Mouse (Mus musculus) cerebellum, postnatal 10 days (tissue): ENCODE measurements around the gene Saa3.
"Not testable (repeated sequence)": the region's sequence is repeated elsewhere in the genome, so short reads cannot be mapped to it uniquely, and the experiment has no call there.

Experiments
- DNase-seq, 2 experiments: peaks; one replicate each; pipeline ENCODE4 v3.0.0; 2021; ENCODE audit warnings: mixed read lengths in 2 of 2

Saa3 gene

DNA sequence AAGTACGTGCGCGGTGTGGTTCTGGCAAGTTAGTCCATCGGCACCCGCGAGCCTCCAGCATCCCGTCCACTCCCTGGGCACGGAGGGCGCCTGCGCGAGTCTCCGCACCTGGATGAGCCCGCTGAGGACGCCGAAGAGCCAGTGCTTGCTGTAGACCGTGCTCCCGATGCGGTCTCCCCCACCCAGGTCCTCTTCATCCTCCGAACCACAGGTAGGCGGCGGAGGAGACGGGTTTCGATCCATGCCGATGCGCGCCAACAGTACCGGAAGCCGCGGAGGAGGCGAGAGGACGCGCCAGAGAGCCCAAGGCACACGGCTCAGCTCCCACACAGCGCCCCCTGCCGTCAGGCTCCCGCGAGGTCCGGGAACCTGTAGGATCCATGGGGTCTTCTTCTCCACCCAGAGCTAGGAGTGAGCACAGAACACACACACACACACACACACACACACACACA, 5.1 kb downstream of the Saa3 start, which contains the start of gene Saal1:
Saal1 (minus strand) TSS at position 291 of the 455 bp plus-strand sequence.
- DNase-seq, result peak; percentile 97 to 98

DNA sequence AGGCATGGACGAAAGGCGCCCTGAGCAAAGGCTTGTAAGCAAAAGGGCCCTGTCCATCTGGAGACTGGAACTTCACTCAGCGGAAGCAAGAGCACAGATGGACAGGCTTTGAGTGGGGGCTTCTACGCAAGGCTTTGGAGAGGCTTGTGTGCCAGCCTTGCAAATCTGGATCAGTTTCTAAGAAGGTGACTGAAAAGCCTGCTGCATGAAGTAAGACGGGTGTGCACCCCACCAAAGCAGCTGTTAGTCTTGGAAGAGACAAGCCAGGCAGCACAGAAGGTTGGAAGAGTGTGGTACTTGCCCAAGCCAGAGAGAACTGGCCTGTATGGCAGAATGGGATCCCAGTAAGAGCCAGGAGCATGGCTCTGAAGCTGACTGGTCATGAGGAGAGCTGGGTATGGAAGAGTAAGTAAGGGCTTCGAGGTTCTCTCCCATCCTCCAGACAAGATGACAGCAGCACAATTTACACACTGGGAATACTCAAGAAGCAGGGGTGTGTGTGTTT, 14.9 kb downstream of the Saa3 start:
- peak; percentile 75 to 82 for DNase-seq

DNA sequence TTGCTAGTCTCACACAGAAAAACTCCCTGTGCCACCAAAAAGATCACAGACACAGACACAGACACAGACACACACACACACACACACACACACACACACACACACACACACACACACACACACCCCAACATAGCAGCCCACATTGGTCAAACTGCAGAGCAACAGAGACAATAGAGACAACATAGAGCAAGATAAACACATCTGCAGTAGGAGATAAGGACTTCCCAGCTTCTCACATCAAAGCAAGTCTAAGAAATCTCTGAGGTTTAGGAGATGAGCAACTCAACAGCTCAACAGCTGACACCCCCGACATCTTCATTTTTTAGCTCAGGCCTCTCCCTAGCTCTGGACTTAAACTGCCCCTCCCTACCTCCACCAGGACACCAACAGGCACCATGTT, 18.7 kb downstream of the Saa3 start:
- no peak for DNase-seq

DNA sequence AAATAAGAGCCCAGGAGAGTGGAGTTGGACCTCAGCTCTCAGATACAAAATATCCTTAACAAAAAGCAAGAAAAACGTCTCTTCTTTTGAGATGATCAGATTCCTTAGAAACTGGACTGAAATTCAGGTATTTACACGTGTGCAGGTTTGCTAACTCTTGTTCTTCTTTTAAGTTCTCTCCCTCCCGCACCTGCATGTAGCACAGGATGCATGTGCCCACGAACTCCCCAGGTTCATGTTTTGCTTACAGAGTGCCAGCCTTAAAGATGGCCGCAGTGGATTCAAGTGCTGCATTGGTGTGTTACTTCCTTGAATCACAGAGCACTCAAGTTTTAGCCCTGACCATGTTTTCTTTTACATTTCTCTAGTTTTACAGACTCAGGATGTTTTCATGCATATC, 28.7 kb downstream of the Saa3 start:
- DNase-seq, result no peak

DNA sequence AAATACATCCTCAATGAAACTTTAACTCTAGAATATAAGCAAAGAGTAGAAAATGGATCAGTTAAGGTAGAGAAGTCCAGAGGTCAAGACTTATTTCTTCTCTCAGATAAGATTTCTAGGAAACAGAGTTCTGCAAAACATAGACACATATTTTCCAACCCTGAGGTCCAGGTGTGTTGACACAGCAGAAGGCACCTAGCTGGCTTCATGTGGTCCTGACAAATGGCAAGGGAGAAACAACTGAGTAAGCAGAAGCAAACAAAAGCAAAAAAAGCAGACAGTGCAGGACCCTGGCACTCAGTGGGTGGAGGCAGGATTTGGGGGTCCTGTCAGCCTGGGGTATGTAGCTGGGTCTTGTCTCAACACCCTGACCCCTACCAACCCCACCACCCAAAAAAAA, 34.8 kb downstream of the Saa3 start:
- DNase-seq, result no peak

DNA sequence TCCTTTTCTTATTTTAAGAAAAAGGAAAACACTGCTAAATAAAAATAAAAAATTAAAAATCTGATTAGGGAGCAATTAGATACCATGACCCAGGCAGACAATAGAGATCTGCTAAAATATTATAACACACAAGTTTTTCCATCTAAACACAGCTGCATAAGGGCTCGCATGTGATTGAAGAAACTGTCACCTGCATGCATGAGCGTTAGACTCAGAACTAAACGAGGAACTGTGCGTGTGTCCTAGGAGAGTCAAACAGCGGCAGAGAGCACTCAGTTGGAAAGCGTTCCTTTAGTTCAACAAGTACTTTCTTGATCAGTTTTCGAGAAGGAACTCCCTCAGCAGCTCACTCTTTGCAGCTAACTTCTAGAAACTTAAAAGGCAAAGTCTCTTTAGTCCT, 36.5 kb downstream of the Saa3 start:
- DNase-seq, result not testable (repeated sequence)

DNA sequence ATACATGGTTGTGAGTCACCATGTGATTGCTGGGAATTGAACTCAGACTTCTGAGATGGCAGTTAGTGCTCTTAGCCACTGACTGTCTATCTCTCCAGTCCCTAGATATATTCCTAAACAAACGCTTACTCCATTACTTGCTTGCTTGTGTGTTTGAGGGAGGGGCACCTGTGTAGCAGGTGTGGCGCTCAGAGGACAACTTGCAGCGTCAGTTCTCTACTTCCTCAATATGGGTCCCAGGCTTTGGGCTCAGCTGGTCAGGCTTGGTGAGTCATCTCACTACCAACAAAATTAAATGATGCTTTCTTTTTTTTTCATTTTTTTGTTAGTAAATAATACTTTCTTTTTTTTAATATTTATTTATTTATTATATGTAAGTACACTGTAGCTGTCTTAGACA, 37.1 kb downstream of the Saa3 start:
- no peak for DNase-seq

DNA sequence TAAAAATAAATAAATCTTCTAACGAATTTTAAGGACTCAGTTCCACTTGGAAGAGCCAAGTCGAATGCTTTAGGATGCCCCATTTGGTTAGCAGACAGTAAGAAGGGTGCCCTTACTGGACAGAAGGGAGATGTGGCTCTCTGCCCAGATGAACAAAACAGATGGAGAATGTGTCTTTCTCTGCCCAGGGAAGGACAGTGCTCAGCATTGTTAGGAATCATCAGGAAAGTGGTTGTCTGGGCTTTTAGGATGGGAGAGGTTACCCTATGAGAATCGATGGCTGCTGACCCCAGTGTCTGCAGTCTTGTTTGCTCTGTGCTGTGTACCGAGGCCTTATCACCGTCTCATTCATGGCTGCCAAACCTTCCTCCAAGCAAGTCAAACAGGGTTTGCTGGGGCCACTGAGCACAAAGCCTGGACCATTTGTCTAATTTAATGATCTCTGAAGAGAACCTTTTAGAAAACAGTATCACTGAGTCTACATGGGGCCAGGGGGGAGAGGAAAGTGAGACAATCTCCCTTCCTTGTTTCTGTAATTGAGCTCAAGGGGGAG, 38.6 kb downstream of the Saa3 start:
- DNase-seq, result peak; percentile 79 to 81

DNA sequence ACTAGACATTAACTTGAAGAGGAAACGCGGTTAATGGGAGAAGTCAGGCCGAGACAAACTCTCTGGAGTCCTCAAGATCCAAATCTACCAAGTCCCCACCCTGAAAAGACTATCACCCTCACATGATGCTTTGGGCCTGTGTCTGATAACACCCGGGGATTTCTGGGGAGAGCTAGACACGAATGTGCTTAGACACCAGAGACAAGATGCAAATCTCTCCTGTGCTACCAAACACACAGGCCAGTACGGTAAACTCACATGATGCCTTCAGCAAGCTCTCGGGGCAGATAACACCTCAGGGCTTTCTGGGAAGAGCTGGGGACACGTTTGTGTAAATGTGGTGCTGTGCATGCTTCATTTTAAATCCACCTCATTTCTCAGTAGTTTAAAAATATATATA, 39.6 kb downstream of the Saa3 start:
- DNase-seq, result no peak

DNA sequence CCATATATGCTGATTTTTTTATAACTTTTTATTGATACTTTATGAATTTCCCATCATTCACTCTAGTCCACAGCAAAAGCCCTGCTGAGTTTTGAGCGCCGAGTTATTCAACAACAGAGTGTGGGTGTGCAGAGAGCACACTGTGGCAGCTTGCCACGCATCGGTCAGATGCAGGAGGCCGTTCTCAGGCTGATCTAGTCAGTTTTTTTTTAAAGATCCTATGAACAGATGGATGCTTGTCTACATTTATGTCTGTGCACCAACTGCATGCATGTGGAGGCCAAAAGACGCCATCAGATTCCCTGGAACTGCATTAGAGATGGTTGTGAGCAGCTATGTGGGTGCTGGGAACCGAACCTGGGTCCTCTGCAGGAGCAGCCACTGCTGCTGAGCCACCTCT, 40.4 kb downstream of the Saa3 start:
- DNase-seq, result no peak

DNA sequence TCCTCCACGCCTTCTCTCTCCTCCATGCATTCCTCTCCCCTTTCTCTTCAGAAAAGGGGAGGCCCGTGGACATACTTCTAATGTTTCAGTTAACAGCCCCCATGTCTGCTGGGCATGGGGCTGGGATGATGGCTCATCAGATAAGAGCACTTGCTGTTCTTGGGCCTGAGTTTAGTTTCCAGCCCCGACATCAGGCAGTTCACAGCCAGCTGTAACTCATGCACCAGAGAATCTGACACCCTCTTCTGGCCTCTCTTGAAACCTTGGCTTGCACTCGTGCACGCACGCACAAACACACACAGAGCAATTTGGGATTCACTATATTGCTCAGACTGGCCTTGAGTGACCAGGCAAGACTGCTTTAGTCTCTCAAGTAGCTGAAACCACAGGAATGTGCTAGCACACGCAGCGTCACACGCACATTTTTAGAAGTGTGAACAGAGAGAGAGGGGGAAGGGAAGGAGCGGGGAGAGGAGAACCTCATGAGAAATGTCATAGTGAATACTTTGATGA, 43.3 kb downstream of the Saa3 start, which contains the start of gene Tph1:
Tph1 (minus strand) TSS at position 378 of the 513 bp plus-strand sequence.
- DNase-seq, result no peak

DNA sequence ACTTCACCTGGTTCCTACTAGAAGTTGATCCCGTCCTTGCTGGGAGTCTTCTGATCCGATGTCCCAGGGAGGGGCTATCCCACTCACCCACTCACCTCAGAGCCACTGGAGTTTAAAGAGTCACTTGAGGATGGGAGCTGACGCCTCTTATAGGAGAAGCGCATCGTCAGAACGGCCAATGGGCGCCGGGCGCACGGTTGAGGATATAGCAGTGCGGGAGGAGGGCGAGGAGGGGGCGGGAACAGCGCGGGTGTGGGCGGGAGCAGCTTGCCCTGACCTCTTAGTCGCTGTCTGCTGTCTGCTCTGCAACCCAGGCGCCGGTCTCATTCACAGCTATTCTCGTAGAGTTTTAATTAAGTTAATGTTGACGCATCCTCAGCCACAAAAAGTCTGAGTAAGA, 48.2 kb downstream of the Saa3 start:
- DNase-seq, result peak; percentile 45 to 54

DNA sequence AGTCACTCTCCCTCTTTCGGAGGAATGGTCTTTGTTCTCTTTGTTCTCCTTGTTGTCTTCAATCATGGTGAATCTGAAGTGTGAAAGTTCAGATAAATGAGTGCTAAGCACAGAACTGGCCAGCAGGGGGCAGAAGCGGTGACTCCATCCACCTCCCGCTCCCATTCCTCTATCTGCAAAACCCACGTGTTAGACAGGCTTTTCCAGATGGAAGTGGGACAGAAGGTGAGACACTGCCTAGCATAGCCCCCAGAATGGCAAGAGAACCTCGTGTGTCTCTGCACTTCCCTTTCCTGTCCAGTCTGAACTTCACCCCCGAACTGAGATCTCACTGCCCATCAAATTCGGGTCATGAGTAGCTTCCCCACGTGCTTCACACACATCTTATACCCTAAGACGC, 50.3 kb downstream of the Saa3 start:
- peak; percentile 83 to 88 for DNase-seq
